Mouse (Mus musculus): ENCODE measurements around the gene Msl3. TPM values are rescaled to one million over a fixed set of nuclear protein-coding genes. Genes with fewer than 3 reads are reported as not detected.

Msl3 gene
- total RNA-seq (2021), result 10 to 100 TPM; 45.7 to 51.7 TPM
- long read RNA-seq, experiment 1, transcript Msl3-201 (13 exons, 2,399 nt), result major isoform, 15 of 52 reads
- long read RNA-seq, experiment 1, transcript Msl3-202 (12 exons, 2,316 nt), result minor isoform, 7 of 52 reads
- long read RNA-seq, experiment 1, partial matches to known transcripts, result 19 of 52 reads
- long read RNA-seq, experiment 1, other reads (novel, unspliced or antisense), result 10 of 52 reads
- long read RNA-seq, experiment 2, partial matches to known transcripts, result 4 of 10 reads
- long read RNA-seq, experiment 2, other reads (novel, unspliced or antisense), result 3 of 10 reads

- peak; percentile 82 to 90 for DNase-seq
Observed at GRCm38 (mm10) chrX:168673525-168674406, at the start of gene Msl3. Msl3 (minus strand) TSS chrX:168673898.

DNA sequence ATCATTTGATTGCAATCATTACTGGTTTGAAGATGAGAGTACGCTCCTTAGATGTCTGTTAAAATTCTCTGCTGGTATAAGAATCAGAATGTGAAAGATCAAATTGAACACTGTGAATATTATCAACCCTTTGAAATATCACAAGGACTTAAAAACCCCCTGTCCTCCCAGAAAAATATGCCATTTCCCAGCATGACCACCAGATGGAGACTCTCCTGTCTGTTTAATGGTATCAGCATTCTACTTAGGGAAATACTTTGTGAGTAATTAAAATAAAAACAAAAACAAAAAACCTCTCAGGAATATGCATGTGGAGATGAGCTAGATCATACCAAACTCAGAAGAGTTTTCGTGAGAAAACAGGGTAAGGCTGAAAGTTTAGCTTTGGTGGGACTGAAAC is 44.3 kb upstream of the Msl3 start:
- peak in 1 of 2 experiments; percentile 22 for DNase-seq

- no peak for DNase-seq
Observed at GRCm38 (mm10) chrX:168674407-168674962, 787 bp upstream of the Msl3 start.

DNA sequence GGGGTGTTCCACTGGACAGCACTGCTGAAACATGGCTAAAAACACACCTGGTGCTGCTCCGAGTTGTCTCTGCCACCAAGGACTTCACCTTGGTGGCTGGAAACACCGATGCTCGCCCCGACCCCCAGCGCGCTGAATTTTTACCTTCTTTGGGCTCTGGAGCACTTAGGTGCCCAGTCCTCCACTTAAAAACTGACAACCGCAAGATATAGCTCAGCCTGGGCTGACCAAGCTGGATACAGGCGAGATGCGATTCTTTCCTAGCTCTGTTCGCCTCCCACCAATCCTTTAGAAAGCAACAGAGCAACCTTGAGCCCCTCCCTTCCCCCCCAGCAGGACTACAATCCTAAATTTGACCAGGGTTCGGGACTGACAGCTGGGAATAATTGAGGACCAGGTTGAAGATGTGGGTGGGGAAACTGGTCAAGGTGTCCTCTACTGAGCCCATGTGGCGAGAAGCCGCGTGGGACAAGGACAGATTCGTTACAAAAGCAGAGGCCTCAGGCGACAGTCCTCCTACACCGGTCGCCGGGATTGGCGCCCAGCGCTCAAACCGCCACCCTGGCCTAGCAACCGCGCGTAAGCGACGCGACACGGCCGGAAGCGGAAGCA is 679 bp downstream of the Msl3 start:
- no peak for DNase-seq

DNA sequence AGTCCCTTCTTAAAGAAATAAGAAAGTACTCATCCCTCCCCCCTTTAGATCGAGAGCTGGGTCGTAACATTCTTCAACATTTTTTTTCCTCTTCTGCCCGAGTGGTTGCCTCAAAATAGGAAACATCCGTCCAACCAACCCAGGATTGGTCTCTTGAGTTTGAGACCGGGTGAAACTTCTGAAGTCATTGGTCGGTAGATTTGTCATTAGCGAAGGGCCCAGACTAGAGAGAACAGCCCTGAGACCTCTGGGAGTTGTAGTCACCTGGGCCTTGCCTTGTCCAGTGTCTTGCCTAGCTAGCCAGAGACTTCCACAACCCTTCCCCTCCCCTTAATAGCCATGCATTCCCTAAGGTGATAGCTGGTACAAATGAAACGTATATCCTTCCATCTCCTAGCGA is 1.3 kb downstream of the Msl3 start:
- peak; percentile 76 to 90 for DNase-seq

DNA sequence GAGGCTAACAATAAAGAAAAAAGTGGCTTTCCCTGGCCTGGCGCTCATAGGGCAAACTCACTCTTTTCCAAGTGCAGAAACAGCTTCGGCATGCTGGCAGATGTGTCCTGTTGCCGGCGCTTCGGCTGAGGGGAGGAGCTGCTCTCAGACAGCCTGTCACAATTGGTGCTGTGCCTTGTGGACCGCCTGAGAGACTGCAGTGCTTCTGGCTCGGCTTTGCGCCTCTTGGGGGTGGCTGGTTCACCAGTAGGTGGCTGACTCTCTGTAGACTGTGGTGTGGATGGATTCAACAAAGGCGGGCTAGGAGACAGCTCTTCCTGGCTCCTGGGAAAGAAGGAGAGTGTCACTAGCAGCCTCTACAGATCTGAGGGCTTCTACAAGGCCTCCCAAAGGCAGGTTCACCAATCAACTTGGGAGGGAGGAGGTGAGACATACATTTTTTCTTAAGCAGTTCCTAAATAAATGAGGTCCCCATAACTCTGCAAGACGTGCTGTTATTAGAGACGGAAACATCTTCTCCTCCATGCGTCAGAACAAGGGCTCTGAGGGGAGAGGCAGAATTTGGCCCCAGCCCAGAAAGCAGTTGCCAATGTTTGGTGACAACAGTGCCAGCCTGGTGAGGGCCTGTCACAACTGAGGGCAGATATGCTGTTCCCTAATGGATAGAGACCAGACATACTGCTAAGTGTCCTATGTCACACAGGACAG is 9.6 kb downstream of the Msl3 start:
- DNase-seq, result peak; percentile 42 to 64

- DNase-seq, result no peak
Observed at GRCm38 (mm10) chrX:168660236-168660635, 13.5 kb downstream of the Msl3 start.

- peak in 1 of 2 experiments; percentile 54 for DNase-seq
Observed at GRCm38 (mm10) chrX:168659803-168660202, 13.9 kb downstream of the Msl3 start.

GRCm38 (mm10) chrX:168659275-168659674 is 14.4 kb downstream of the Msl3 start:
- no peak for DNase-seq

DNA sequence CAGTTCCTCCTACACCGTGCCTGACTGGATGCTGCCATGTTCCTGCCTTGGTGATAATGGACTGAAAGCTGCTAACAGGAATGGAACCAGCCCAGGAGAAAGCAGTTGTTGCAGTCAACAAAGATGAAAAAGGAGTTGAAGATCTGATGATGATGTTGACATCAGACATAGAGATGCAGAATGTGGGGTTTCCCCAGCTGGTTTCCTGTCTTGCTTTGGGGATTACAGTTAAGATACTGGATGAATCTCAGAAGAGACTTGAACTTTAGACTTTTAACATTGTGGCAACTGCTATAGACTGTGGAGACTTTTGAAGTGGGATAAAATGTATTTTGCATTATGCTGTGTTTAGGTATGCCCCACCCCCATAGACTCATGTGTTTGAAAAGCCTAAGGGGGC is 15.9 kb downstream of the Msl3 start:
- DNase-seq, result no peak

DNA sequence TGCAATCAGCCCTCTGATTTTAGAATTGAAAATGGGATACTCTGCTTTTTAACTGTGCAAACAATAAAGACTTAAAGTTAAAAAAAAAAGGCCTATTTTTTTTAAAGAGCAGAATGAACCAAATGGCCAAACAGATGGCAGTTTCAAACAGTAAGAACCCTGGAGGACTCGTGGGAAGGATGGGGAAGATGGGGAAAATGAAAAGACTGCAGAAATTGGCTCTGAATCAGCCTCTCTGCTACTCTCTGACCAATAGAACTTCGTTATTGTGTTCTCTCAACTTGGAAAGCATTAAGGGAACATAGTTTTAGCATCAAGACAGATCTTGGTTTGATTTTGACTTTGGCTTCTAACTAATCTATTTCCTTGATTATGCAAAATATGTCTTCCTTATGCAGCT is 24.4 kb downstream of the Msl3 start:
- DNase-seq, result no peak

DNA sequence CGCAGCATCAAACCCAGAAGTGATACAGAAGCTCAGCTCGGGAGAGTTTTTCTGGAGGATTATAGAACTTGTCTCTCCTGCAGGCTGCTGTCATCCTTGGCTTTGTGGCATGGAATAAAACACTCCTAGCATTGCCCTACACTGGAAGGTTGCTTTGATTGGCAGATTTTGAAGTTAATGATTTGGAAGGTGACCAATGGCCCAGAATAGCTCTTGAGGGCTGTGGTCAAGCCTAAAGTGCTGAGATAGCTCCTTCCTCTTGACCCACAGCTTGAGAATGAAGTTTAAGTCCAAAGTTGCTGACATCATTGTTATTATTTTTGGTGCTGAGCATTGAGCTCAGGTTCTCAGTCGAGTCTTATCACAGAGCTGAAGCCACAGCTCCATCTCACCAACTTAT is 26.0 kb downstream of the Msl3 start:
- peak; percentile 28 to 52 for DNase-seq

DNA sequence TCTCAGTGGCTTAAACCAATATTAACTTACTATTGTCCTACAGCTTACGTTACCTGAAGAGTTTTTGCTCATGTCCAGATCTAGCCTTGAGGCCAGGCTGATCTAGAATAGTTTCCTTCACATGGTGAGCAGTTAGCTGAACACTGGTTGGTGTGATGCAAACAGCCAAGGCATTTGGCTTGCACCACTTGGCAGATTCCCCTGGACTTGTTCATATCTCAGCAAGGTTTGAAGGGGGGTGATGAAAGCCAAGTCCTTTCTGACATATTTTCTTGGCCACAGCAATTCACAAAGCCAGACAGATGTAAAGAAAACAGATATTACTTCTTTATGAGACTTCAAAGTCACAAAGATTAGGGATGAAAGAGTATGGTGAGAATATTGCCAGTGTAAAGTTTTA is 30.2 kb downstream of the Msl3 start:
- peak in 1 of 2 experiments; percentile 26 for DNase-seq

DNA sequence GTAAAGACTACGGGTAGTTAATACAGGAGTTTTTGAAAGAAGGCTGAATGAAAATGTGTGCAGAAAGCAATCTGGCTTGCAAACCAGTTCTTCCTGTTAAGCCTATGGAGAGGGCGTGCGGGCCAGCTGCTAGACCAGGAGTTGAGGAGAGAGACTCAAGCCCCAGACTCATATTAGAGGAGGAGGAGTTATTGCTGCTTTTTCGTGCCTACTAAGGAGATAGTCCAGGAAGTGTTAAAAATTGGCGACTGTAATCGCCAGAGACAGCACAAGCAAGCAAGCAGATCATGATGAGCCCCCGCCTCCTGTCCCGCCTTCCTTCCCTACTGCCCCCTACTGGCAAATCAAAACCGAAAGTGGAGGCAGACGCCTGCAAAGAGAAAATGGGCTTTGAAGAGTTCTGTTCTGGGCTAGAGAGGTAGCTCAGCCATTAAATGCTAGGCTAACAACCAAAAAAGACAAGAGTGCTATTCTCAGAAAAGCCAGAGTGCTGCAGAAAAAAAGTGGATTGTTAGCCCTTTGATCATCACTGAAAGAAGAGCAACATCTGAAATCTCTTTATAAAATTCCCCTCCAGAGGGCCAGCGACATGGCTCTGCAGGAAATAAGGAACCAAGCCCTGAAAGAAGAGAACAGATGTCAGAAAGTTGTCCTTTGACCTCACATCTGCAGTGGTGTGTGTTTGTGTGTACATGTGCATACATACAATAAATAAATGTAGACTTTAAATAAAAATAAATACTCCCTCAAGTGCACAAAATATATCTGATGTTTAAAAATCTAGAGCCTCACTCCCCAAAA is 33.9 kb downstream of the Msl3 start:
- peak; percentile 82 to 87 for DNase-seq

Other genes with a start within 250 kb of the Msl3 start
- gene Frmpd4, start 96.7 kb downstream of the Msl3 start, total RNA-seq (2021), result not detected
- gene Arhgap6, start 121.2 kb upstream of the Msl3 start, total RNA-seq (2021), result 1 to 10 TPM; 3.5 to 3.7 TPM

All from heart, adult 18-20 months (tissue).